Mouse (Mus musculus): ENCODE results near the gene Cldn7.
"Not testable (repeated sequence)": the region's sequence is repeated elsewhere in the genome, so short reads cannot be mapped to it uniquely, and the experiment has no call there.

The Cldn7 gene

DNA sequence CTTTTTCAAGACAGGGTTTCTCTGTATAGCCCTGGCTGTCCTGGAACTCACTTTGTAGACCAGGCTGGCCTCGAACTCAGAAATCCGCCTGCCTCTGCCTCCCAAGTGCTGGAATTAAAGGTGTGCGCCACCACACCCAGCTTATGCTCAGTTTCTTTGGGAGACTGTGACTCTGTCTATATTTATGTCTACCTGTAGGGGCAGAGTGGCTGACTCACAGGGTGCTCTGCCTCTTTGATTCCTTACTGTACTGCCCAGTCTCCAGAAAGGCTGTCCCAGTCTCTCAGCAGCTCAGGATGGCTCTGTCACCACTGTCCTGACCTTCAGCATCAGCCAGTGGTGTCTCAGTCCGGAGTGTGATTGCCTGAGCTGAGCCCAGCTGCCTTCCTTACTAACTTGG lies 9.0 kb upstream of the Cldn7 start:
- not testable (repeated sequence) for DNase-seq (ENCODE audit: low spot score in 2 of 2)

DNA sequence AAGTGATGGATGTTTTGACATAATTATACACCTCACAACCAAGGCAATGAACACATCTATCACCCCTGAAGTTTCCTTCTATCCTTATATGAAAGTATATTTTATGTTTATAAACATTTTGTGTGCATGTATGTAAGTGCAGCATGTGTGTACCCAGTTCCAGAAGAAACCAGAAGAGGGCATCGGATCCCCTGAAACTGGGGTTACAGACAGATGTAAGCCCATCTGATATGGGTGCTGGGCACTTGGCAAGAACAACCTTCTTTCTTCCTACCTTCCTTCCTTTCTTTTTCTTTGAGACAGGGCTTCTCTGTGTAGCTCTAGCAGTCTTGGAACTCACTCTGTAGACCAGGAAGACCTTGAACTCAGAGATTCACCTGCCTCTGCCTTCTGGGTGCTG lies 8.4 kb upstream of the Cldn7 start:
- no peak for DNase-seq (ENCODE audit: low spot score in 2 of 2)

DNA sequence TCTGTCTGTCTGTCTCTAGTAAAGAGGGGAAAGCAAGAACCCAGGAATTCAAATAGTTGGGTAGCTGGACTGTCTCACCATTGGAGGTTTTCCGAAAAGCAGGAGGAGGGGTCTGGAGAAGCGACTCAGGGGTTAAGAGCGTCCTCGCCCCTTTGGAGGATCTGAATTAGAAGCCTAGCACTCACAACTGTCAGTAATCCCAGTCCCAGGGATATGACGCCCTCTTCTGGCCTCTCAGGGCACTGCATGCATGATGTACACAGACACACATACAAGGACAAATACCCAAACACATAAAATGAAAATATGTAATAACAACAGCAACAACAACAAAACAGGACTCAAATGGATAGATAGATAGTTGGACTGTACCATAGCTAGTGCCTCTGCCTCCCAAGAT lies 4.0 kb upstream of the Cldn7 start:
- DNase-seq (ENCODE audit: low spot score in 2 of 2) = no peak

DNA sequence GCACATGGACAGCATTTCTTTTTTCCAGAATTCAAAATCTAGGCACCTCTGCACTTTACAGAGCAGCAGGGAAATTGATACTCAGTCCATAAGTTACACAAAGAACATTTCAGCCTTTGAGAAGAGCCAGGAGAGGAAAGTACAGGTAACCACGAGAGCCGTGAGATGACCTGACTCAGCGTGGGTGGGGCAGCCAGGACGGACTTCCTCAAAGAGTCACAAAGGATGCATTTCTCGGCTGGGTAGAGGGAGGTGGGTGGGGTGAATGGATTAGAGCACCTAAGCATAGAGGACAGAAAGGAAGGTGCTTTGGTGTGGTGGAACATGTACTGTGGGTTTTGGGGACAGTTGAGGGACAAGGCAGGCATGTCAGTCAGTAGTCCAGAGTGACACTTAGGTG lies 2.7 kb upstream of the Cldn7 start:
- no peak for DNase-seq (ENCODE audit: low spot score in 2 of 2)

DNA sequence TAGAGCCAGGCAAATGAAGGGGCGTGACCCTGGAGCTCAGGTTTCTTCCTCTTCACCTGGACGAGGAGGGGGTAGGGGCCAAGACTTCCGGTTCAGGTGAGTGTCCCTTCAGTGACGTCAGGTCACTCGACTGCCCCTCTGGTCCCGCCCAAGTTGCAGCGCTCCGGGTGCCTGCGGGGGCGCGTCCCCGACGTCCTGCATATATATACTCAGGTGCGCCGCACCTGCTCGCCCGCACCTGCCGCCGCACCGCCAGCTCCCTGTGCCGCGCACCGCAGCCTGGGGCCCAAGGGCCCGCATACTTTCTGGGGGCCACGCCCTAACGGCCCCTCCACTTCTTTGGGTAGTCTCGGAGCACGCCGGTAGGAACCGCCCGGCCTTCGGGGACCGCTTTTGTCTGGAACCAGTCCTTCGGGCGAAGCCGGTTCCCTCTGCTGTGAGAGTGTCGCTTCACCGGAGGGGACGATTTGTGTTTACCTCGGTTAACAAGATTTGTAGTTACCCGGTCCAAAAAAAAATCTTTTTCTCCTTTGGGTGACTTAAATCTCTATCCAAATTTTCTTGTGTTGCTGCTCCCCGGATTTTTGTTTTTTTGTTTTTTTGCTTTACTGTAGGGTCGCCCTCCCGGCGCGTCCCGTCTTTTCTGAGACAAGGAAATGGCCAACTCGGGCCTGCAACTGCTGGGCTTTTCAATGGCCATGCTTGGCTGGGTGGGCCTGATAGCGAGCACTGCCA lies 859 bp downstream of the Cldn7 start:
- no peak for DNase-seq (ENCODE audit: low spot score in 2 of 2)

DNA sequence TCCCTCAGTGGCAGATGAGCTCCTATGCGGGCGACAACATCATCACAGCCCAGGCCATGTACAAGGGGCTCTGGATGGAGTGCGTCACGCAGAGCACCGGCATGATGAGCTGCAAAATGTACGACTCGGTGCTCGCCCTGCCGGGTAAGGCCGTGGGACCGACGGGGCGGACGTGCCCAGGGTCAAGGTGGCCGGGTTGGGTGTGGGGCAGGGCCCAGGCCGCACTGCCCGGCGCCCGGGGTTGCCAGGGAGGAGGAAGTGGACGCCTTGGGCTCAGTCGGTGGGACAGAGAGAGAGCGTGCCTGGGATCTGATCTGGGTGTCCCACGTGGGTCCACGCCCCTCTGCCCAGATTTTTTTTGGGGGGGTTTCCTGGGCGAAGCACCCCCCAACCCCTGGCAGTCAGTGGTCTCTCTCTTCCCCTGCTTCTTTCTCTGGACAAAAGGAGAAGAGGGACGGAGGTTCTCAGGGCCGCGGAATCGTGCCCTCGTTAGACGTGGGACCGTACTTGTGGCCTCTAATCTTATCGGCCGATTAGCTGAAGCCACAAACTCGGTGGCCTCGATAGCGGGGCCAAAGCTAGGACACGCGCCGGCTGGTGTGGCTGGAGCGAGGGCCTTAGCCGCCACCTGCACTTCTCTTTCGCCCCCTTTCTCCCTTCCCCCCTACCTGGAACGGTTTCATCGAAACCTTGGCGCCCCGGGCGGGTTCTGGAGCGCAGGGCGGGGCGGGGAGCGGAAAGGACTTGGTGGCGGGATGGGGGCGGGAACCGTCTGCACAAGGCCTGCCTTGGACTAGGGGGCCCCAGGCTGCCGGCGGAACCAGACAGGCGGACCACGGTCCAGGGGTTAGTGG lies 1.7 kb downstream of the Cldn7 start:
- DNase-seq (ENCODE audit: low spot score in 2 of 2) = no peak

DNA sequence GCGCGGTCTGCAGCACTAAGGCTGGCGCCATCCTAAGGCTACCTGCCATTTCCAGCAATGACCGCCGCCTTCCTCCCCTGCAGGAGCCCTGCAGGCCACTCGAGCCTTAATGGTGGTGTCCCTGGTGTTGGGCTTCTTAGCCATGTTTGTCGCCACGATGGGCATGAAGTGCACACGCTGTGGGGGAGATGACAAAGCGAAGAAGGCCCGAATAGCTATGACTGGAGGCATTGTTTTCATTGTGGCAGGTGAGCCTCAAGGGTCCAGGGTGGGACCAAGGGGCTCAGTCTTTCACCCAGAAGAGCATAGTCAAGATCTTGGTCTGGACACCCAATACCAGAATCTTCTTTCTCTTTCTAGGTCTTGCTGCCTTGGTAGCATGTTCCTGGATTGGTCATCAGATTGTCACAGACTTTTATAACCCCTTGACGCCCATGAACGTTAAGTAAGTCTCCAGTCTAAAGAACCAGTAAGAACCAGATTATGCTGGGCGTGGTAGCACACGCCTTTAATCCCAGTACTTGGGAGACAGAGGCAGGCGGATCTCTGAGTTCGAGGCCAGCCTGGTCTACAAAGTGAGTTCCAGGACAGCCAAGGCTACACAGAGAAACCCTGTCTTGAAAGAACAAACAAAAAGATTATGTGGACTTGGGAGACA lies 2.4 kb downstream of the Cldn7 start:
- DNase-seq (ENCODE audit: low spot score in 2 of 2) = no peak

DNA sequence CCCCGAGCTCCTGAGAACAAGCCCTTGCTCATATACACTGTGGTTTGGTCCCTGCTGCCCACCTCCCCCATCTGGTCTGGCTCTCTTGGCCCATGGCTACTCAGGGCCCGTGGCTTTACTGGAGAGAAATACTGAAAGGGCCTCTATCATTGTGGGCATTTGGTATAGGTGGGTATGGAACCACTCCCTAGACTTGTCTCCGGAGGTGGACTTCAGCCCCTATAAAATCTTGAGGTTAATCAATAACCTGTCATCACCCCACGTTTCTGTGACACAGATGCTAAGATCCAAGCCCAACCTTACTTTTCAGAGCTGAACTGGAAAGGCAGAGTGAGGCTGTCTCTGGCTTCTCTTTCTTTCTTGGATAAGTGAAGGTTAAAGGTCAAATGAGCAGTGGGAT lies 4.2 kb downstream of the Cldn7 start:
- DNase-seq (ENCODE audit: low spot score in 2 of 2) = no peak

DNA sequence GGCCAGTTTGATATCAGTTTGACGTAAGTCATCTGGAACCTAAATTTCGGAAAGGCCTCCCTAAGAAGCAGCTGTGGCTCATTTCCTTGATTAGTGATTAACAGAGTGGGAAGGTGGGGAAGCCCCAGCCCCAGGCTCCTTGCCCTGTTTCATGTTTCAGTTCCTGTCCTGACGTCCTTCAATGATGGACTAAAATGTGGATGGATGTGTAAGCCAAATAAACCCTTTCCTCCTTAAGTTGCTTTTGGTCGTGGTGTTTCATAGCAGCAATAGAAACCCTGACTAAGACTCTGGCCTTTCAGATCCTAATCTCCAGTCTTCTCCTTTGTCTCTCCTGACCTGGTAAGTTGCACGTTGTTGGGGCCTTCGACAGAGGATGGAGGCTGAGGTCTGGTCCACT lies 5.6 kb downstream of the Cldn7 start:
- DNase-seq (ENCODE audit: low spot score in 2 of 2) = no peak

DNA sequence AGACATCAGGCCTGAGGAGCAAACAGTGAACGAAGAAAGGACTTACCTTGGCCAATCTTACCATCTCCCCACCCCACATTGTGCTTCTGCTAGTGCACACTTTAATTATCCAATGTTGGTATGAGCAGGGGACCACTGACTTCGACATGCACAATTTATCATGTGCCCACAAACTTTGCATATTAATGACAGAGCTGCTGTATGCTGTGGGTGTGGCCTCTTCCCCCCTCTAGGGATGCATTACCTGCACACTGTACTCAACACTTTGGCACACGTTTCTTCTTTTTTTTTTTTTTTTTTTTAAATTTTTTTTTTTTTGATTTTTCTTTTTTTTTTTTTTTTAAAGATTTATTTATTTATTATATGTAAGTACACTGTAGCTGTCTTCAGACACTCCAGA lies 6.2 kb downstream of the Cldn7 start:
- DNase-seq (ENCODE audit: low spot score in 2 of 2) = no peak

DNA sequence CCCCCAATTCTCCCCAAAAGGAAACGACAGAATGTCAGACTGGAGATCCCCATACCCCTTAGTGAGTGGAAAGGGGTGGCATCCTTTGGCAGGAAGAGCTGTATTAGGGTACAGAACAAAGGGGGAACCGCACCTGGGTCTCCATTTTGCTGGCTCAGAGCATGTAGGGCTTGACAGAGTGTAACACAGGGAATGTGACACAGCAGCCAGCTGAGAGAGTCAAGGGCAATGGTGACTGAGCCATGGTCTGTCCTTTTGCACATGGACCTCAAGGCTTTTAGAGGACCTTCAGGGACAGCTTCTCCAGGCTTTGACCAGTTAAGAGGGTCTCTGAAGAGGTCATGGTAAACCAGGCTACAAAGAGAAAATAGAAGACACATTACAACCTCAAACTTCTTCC lies 10.3 kb downstream of the Cldn7 start:
- no peak for DNase-seq (ENCODE audit: low spot score in 2 of 2)

DNA sequence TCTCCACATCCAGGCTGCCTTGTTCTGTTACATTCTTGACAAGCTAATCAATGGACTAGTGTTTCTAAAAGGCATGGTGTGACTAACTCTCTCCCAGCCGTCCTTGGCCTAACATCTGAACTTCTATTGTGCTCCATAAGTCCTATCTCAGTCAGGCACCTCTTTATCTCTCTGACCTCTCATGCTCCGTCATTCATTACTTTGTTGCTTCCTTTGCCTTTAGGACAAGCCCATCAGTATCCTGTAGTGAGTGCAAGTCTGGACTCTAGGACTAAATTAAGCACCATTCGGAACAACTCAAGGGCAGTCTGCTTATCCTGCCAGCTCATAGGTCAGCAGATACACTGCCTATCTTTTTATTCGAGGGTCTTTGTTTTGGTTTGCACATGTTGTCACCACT lies 11.7 kb downstream of the Cldn7 start:
- no peak for DNase-seq (ENCODE audit: low spot score in 2 of 2)

DNA sequence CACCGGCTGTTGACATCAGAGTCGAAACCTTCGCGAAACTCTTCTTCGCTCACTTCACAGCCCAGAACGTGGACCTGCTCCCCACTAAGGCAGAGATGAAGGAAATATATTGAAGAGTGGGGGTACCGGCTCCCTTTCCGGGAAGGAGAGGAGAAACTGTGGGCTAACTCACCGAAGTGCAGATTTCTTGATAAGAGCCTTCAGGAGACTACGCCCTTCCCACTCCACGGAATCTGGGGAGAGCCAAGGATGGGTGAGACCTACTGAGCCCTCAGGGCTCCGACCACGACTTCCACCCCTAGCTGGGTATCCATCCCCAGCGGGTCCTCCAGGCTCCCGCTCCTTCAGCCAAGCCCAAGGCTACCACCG lies 15.2 kb downstream of the Cldn7 start:
- DNase-seq (ENCODE audit: low spot score in 2 of 2) = no peak

DNA sequence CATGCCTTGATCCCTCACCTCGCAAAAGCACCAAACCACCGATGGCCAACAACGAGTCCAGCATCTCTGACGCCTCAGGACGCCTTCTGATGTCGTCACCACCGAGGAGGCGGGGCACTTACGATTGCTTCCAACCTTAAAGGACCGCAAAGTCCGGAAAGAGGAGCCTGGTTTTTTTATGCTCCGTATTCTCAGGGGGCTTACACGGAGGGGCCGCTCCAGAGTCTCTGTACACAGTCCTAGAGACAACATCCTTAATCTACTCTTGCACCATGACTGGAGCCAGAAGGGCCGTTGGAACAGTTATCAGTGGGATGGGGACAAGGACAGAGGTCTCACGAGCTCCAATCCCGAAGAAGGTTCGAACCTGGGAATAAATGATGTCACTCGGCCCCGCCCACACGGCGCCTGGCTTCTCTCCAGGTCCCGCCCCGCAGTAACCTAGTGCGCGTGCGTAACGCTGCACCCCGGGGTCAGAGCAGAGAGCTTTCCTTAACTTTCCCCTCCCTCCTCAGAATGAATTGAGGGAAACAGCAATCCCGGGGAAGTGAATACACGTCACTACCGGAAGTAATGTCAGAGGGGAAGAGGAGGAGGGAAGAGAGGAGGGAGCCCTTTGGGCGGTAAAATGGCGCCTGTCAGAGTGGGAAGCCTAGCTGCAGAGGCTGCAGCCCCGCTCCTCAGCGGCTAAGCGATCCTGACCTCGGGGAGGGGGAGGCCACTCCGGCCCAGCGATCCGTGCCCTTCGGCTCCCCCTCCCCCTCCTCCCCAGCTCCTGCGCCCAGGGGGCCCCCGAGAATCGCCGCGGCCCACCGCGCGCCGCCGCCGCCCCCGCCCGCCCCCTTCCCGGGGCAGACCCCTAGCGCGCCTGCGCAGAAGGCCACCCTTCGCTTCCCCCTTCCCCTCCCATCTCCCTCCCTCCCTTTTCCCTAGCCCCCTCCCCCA lies 15.9 kb downstream of the Cldn7 start:
- peak; percentile 99 to 100 for DNase-seq (ENCODE audit: low spot score in 2 of 2)

DNA sequence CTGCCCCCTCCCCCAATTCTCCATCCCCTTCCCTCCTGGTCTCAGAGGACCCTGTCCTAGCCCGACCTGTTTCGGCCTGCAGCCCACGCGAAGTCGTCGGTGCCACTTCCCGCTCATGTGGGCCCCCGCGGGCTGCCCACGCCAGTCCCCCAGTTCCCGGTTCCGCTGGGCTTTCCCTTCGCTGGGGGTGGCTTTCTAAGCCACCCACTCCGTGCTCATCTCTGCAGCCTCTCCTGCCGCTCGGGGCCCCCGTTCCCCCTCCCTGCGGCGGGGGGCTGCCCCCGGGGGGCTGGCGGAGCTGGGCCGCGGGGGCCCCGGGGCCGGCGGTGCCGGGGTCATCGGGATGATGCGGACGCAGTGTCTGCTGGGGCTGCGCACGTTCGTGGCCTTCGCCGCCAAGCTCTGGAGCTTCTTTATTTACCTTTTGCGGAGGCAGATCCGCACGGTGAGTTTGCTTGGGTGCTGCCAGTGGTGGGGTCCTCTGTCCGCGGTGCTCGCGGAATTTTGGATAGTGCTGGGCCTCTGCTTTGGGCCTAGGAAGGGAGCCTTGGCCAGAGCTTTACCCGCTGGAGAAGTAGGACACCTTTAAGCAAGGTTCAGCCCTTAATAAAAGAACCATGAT lies 16.7 kb downstream of the Cldn7 start, which contains the start of gene Ctdnep1:
TSS of gene Ctdnep1 (plus strand) at position 16 of the 622 bp plus-strand sequence.
- DNase-seq (ENCODE audit: low spot score in 2 of 2) = no peak

DNA sequence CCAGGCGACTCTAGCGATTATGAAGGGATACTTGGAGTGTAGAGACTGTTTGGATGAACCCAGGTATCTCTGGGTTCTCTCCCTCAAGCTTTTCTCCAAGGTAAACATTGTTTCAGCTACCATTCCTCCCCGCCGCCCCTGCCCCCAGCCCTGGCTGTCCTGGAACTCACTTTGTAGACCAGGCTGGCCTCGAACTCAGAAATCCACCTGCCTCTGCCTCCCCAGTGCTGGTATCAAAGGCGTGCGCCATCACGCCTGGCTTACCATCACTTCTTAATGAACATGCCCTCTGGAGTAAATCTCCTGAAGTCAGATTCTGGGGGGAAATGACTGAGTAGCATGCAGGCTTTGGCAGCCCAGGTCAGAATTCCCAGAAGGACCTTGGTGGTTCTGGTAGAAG lies 17.6 kb downstream of the Cldn7 start, which contains the start of gene Elp5:
TSS of gene Elp5 (minus strand) at position 293 of the 400 bp plus-strand sequence.
- DNase-seq (ENCODE audit: low spot score in 2 of 2) = no peak

DNA sequence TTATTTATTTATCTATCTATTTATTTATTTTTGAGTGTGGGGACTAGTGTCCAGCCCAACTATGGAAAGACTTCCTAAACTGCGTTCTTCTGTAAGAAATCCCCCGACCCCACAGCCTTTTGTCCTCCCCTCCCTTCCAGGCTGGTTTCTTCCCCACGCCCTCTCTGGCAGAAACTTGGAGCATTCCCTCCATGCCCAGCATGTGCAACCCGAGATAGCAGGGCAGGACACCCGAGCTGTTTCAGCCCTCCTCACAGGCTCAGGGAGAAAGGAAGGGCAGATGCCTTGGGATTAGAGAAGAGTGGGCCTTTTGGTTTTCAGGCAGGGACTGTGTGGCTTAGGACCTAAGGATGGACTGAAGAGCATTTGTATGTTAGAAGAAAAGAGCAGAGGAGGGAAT lies 18.3 kb downstream of the Cldn7 start:
- DNase-seq (ENCODE audit: low spot score in 2 of 2) = no peak

DNA sequence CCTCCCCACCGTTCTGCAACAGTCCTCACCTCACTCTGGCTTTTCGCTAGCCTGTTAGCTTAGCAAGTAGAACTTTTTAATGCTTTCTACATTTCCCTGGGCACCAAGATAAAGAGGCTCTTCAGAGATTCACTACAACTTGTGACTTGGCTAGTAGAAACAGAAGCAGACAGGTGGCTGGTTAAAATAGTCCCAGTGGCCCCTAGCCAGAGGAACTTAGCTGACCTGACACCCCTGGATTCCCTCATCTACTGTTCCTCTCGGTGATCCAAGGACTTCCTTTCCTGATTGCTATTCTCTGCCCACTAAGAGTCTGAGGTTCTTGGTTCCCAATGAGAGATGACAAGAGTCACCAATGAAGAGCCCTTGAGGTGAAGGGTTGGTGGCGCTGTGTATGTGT lies 18.8 kb downstream of the Cldn7 start:
- DNase-seq (ENCODE audit: low spot score in 2 of 2) = no peak

DNA sequence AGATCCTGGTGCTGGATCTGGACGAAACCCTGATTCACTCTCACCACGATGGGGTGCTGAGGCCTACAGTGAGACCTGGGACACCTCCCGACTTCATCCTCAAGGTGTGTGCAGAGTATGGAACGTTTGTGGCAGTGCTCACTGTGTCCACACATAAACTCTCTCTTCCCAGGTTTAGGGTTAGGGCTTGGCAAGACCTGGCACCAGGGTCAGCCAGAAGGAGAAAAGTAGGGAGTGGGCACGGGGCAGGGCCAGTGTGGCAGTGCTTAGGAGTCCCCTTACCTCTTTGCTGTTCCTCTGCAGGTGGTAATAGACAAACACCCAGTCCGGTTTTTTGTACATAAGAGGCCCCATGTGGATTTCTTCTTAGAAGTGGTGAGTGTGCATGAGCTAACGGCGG lies 19.9 kb downstream of the Cldn7 start:
- DNase-seq (ENCODE audit: low spot score in 2 of 2) = no peak

DNA sequence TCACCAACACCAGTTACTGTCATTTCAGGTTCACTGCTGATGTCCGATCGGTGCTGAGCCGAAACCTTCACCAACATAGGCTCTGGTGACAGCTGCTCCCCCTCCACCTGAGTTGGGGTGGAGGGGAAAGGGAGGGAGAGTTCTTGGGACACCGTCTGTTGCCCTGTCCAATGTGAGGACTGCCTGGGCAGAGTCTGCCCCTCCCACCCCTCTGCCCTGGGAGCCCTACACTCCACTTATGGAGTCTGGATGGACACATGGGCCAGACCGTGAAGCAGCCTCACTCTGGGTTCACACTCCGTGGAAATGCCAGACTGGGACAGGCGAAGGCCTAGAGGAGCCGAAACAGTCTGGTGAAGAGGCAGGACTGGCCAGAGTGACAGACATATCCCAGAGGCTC lies 25.4 kb downstream of the Cldn7 start:
- DNase-seq (ENCODE audit: low spot score in 2 of 2) = no peak
